Mouse (Mus musculus): ENCODE results near the gene Vmn2r113.
"Not testable (repeated sequence)": the region's sequence is repeated elsewhere in the genome, so short reads cannot be mapped to it uniquely, and the experiment has no call there.

Gene Vmn2r113

GRCm38 (mm10) chr17:22942684-22943083 is at the start of gene Vmn2r113:
Vmn2r113 (plus strand) TSS chr17:22942984.
- not testable (repeated sequence) for DNase-seq (ENCODE audit: low spot score)

All from ovary, postnatal 10 days (tissue).